Mouse (Mus musculus) natural killer cell, adult 2 months (primary cell): ENCODE results near the gene Il12rb1.

Source experiments
- DNase-seq, 2 experiments: peaks; one replicate each; pipeline ENCODE4 v3.0.0; 2022; ENCODE audit warnings: low spot score in 2 of 2

Gene Il12rb1

DNA sequence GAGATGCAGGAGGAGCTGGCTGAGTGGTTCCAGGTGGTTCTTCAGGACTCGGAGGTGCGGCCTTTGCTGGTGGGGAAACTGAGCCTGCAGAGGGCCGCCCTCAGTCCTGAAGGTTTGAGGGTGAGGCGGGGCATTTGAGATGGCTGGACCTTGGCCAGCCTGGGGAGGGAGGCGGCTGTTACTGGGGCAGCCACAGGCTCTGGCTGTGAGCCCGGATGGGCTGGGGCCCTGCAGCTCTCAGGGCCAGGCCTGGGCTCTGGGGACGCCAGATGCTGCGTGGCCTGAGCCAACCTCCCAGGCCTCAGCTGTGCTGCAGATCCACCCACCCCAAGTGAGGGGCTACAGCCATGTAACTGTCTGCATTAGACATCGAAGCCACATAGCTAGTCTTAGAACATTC, 34.4 kb upstream of the Il12rb1 start:
- no peak for DNase-seq

- DNase-seq: no peak
Measured at GRCm38 (mm10) chr8:70774740-70775139, 33.5 kb upstream of the Il12rb1 start.

GRCm38 (mm10) chr8:70775227-70775626, 33.0 kb upstream of the Il12rb1 start:
- no peak for DNase-seq

- DNase-seq: no peak
Measured at GRCm38 (mm10) chr8:70775851-70776495, 32.3 kb upstream of the Il12rb1 start.

GRCm38 (mm10) chr8:70776496-70777444, 31.5 kb upstream of the Il12rb1 start, which contains the start of gene Pik3r2:
TSS of gene Pik3r2 (minus strand) at chr8:70776713.
- DNase-seq: peak; percentile 93 to 96

DNA sequence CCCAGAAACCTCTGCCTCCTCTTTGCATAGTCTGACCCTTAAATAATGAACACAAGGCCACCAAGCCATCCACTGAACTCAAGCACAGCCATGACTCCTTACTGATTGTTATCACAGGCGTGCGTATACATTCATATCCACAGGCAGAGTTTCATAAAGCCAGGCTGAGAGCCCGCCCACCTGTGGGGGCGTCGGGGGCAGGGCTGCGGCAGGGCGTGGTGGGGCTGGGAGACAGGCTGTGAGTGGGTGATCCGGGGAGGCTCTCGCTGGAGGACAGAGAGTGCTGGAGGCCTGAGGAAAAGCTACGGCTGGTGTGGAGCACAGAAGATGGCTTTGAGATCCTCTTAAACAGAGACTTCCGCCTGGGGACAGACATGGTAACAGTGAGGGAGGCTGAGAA, 28.2 kb upstream of the Il12rb1 start:
- DNase-seq: no peak

- DNase-seq: no peak
Measured at GRCm38 (mm10) chr8:70786291-70787050, 21.8 kb upstream of the Il12rb1 start.

DNA sequence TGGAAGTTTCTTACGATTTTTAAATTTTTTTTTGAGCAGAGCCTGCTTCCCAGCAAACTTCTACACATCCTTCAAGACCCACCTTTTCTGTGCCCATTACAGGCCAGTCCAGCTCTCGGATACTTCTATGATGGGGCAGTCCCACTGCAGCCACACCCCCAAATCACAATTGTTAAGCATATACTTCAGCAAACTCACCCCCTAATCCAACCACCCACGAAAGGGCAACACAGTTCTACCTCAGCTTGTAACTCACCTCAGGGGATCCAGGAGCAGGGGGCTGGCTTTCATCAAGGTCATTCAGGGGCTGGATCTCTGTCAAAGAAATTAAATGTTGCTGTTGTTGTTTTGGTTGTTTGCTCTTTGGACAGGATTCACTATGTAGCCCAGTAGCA, 21.2 kb upstream of the Il12rb1 start:
- no peak for DNase-seq

GRCm38 (mm10) chr8:70787941-70788667, 20.1 kb upstream of the Il12rb1 start:
- no peak for DNase-seq

DNA sequence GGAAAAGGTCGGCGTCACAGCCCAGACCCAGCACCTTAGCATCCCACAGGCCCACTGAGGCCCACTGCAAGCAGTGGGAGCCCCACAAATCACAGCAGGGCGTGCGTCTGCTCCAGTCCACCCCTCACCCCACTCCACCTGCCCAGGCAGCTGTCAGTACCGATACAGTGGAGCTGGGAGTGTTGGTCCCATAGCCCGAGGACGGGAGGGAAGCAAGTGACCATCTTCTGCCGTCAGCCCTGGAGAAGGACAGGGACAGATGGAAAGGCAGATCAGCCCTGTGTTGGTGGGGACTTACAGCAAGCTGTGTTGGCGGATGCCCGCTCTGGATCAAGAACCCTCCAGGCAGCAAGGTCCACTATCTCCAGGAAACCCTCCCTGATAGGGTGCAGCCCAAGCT, 19.2 kb upstream of the Il12rb1 start:
- no peak for DNase-seq

- DNase-seq: no peak
Measured at GRCm38 (mm10) chr8:70790846-70791245, 17.4 kb upstream of the Il12rb1 start.

DNA sequence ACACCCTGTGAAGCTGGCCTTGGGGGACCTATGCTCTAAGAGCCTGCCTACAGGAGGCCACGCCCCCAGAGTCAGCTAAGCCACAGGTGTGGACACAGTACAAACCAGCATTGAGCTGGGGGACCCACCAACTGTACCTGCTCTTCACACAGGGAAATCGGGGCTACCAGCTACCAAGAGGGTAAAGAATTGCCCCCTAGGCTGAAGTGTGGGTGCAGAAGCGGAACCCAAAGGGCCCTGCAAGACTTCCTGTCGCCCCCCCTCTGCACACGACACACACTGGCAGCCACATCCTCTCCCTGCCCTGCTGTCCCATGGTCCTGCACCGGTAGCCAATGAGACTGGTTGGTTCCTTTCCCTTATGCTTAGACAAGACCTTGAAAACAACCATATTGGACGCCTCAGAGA, 17.0 kb upstream of the Il12rb1 start:
- DNase-seq: peak; percentile 80 to 84

GRCm38 (mm10) chr8:70791975-70792691, 16.1 kb upstream of the Il12rb1 start:
- peak; percentile 99 for DNase-seq

- DNase-seq: peak; percentile 89 to 91
Measured at GRCm38 (mm10) chr8:70792700-70793099, 15.5 kb upstream of the Il12rb1 start.

DNA sequence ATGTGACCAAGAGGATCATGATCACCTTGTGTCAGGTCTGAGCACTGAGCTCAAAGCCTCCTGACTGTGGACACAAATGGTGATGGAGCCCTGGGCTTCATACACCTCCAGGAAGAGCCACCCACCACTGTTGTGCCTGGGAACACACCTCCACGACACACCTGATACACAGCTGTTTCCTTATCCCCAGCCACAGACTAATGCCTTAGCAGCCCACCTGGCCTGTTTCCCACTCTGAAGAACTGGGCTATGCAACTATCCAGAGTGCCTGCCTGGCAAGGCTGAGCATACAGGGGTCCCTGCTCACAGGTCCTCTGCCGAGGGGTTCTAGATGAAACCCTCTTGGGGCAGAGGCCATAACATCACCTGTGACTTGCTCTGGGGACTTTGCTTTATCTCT, 14.0 kb upstream of the Il12rb1 start:
- no peak for DNase-seq

DNA sequence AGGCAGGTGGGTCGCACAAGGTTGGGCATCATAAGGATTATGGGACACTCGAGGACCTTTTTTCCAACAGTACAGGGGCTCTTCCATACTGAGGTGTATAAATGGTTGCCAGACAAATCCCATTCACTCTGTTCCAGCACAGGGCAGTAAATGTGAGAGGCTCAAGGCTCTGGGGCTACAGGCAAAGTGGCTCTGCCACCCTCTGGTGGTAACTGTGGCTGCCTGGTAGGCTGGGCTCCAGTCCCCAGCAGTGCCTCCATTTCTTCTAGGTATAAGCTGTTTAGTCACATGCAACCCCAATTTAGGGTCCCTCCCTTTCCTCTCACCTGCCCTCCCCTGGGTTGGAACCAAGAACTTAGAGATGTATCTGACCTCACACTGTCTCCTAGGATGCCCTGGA, 12.9 kb upstream of the Il12rb1 start:
- DNase-seq: no peak

DNA sequence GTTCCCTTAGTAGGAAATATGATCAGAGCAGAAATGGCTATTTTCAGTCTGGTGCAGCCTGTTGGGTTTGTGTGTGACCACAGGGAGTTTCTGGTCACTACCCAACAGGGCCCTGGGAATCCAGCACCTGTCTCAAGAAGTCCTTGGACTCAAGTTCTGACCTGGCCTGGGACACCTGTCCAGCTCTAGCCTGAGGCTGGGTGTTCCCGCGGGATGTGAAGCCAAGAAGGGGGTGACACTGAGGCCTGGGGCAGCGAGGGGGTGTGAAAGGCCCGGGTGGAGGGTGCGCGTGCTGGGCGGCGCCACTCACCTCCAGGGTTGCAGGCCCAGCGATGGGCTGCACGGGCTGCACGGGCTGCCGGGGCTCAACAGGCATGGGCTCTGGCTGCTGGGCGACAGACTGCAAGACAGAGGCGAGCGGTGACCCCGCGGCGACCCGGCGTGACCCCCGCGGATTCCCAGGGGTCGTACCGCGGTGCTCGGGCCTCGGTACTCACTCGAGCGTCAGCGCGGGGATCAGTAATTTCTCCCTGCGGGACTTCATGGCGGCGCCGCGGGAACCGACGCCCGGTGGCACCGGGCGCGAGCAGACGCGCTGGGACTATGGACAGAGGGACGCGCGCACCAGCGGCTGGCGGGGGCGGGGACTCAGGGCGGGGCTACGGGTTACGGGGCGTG, 11.7 kb upstream of the Il12rb1 start:
- DNase-seq: no peak

DNA sequence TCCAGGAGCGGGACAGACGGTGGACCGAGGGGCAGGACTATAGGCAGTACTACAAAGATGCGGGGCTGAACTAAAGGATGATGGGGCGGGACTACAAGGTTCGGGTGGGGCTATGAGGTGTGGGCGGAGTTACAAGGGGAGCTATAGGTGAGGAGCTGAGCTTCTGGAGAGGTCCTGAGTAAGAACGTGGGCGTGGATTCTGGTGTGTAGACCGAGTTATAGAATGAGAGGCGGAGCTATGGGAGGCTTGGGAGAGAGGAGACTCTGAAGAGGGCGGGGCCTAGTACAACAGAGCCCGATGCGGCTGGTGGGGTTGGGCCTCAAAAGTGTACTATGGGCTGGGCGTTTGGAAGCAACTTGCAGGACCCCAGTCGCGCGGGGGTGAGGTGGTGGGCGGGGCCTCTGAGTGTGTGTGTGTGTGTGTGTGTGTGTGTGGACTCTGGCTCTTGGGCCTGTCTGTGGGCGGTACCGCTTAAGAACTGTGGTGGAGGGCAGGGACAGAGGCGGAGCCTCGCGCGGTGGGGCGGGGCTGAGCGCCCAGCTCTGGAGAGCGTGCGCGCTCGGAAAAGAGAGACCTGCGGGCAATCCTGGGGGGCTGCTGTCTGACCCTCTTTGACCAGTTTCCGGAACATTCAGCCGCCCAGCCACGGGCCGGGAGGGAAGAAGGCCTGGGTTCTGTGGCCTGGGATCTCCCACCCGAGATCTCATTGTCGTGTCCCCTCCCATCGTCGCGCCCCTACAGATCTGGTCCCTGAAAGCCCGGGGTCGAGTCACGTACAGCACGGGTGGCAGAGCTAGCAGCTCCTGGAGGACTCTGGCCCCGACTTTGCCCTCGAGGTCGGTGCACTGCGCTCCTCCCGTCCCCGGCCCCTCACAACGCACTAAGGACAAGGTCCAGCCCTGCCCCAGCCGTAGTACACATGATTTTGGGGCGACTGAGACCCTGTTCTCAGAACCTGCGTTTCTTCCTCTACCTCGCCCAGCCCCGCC, 10.9 kb upstream of the Il12rb1 start:
- DNase-seq: peak; percentile 81 to 82

- no peak for DNase-seq
Measured at GRCm38 (mm10) chr8:70798281-70798680, 10.0 kb upstream of the Il12rb1 start.
